Mouse (Mus musculus) heart, postnatal 0 days (tissue): ENCODE measurements at regions not wholly inside any gene's neighbourhood (a gene's known extent, or its start where the extent isn't known, plus 50 kb on each side); places are given as distances from the start of the nearest gene placed in this dataset.

Experiments
- ATAC-seq: fragments of 200-750 bp; cut with Nextera tagmentation; 2 replicates; pipeline ENCODE4 v1.8.0; 2017; ENCODE audit warnings: low read depth, moderate number of reproducible peaks, moderate library complexity; ENCODE audit not compliant: insufficient read depth
- DNase-seq: peaks from one replicate; pipeline ENCODE4 v3.0.0-alpha.2; 2016; ENCODE audit warnings: low spot score
- H3K27ac ChIP-seq: fragments of 300-500 bp; sonication (generic); 2 replicates; pipeline ENCODE4 v1.5.1; 2014; ENCODE audit warnings: low read depth, mild to moderate bottlenecking
- H3K27me3 ChIP-seq: fragments of 300-500 bp; sonication (generic); 2 replicates; pipeline ENCODE4 v1.6.1; 2014; ENCODE audit warnings: low read length, mixed read lengths; ENCODE audit not compliant: control insufficient read depth, insufficient read depth
- H3K36me3 ChIP-seq: fragments of 300-500 bp; sonication (generic); replicated peaks from 2 replicates; pipeline ENCODE4 v1.6.1; 2014; ENCODE audit warnings: low read length, mixed read lengths; ENCODE audit not compliant: control insufficient read depth, insufficient read depth
- H3K4me1 ChIP-seq: fragments of 300-500 bp; sonication (generic); 2 replicates; pipeline ENCODE4 v1.6.1; 2014; ENCODE audit warnings: antibody characterized with exemption; ENCODE audit not compliant: control insufficient read depth, insufficient read depth
- H3K4me2 ChIP-seq: fragments of 300-500 bp; sonication (generic); 2 replicates; pipeline ENCODE4 v1.6.1; 2014; ENCODE audit warnings: low read depth, mild to moderate bottlenecking, low read length, moderate library complexity
- H3K4me3 ChIP-seq: fragments of 300-500 bp; sonication (generic); 2 replicates; pipeline ENCODE4 v1.5.1; 2014; ENCODE audit warnings: low read depth, low read length
- H3K9ac ChIP-seq: fragments of 300-500 bp; sonication (generic); replicated peaks from 2 replicates; pipeline ENCODE4 v1.6.1; 2014; ENCODE audit warnings: low read depth, low read length, mixed read lengths
- H3K9me3 ChIP-seq: fragments of 300-500 bp; sonication (generic); replicated peaks from 2 replicates; pipeline ENCODE4 v1.6.1; 2016; ENCODE audit warnings: low read length; ENCODE audit not compliant: control insufficient read depth
- CTCF ChIP-seq: IDR thresholded peaks from 2 replicates; pipeline ENCODE4 v1.5.1; 2016; ENCODE audit warnings: antibody characterized with exemption, control low read depth, low read depth
- EP300 ChIP-seq: IDR thresholded peaks from 2 replicates; pipeline ENCODE4 v1.6.1; 2016; ENCODE audit warnings: antibody characterized with exemption, low read depth
- WGBS: fragments of 180-500 bp; shearing (Covaris S2); extraction: QIAGEN DNeasy Blood & Tissue Kit; methylation state at CpG from one replicate; pipeline ENCODE4 v1.1.7; 2014; 5-methylcytosine and 5-hydroxymethylcytosine counted together

DNA sequence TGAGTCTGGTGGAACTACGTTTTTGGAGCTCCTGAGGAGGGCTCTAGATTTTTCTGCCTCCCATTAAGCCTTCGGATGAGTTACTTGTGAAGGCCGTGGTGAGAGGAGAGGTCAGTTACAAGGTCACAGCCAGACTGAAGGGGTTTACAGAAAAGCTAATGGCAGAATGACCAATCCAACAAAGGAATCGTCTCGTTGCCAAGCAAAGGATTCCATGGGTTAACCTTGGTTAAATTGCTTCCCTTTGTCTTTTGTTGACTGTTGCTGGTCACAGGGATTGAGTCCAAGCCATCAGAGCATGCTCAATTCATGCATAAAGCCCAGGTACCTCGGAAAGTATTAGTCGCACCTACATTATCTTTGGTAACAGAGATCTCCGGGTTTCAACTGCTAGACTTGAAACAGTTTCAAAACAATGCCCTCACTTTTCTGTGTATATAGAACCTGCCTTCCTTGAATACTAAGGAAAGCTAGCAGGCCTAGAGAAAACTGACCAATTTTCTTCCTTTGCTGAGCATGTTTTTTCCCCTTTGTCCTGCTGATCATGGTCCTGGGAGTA is 100.3 kb downstream of the Etaa1 start:
- ATAC-seq (no peak), DNase-seq (no peak)
- H3K9ac ChIP-seq = no peak overlapping the region
- 84% methylated on average over 8 of the region's 8 CpGs for WGBS
- no peaks in the 10 kb centered on the region for H3K36me3 ChIP-seq
- H3K4me1 ChIP-seq = no peaks in the 10 kb centered on the region
- no peak overlapping the region for H3K4me3 ChIP-seq
- no peaks in the 10 kb centered on the region for H3K27me3 ChIP-seq
- no peaks in the 10 kb centered on the region for H3K9me3 ChIP-seq
- H3K4me2 ChIP-seq = no peak overlapping the region
- TF ChIP-seq CTCF (no peak), EP300 (no peak)
- H3K27ac ChIP-seq = no peak overlapping the region

DNA sequence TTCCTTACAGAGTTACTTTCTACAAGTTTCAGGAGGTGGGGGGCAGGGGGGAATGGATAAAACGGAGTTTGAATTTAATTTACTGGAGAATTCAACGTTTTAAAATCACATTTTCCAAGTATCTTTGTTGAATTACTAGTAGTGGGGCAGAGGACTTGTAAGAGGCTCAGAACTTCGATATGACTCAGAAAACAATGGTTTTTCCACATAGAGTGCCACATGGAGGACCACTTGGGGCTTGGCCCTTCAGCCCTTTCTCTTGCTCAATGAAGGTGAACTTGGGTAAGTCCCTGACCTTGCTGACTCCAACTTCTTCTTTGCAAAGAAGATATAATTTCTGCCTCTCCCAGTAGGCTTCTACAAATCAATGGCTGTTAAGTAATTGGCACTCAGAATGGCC is 99.8 kb downstream of the Etaa1 start:
- H3K4me2 ChIP-seq = no peak overlapping the region
- H3K4me3 ChIP-seq = no peak overlapping the region
- H3K9me3 ChIP-seq = no peaks in the 10 kb centered on the region
- H3K27ac ChIP-seq = no peak overlapping the region
- DNase-seq (no peak), ATAC-seq (no peak)
- no peaks in the 10 kb centered on the region for H3K36me3 ChIP-seq
- H3K4me1 ChIP-seq = no peaks in the 10 kb centered on the region
- TF ChIP-seq EP300 = no peak
- no peak for TF ChIP-seq CTCF
- WGBS = 77% methylated on average over 3 of the region's 3 CpGs
- H3K9ac ChIP-seq = no peak overlapping the region
- no peaks in the 10 kb centered on the region for H3K27me3 ChIP-seq

DNA sequence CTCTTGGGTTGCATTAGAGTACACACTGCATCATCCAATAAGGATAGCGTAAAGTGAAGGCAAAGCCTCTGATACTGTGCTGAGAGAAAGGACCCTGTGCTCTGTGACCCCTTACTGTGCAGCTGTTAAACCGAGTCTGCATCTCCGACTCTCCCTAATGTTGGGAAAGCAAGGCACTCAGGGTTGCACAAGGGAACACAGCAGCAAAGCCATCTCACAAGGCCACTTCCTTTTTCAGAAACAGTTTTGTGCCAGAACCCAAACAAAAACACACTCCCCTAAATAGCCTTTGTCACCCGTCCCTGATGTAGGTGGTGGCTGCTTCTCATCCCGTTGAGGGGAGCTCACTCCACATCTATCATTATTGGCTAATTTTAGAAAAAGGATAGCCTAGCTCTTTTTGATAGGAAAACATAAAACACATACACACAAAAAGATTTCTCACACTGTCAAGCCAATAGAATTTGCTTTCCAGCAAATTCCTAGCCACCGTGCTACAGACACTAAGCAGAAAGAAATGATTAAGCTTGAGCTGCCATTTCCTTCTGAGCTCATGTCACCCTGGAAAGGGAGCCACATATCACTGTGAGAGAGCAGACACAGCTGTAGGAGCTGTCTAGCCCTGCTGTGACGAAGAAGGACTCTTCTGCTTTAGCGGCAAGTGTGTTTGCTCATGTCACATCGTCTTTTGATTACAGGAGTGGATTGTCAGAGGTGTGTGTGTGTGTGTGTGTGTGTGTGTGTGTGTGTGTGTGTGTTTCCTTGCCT is 94.1 kb downstream of the Etaa1 start:
- 0 out of 2 replicates have a peak overlapping the region, but pooled peaks have one; percentile 4 for H3K4me2 ChIP-seq
- TF ChIP-seq EP300 (no peak), CTCF (no peak)

DNA sequence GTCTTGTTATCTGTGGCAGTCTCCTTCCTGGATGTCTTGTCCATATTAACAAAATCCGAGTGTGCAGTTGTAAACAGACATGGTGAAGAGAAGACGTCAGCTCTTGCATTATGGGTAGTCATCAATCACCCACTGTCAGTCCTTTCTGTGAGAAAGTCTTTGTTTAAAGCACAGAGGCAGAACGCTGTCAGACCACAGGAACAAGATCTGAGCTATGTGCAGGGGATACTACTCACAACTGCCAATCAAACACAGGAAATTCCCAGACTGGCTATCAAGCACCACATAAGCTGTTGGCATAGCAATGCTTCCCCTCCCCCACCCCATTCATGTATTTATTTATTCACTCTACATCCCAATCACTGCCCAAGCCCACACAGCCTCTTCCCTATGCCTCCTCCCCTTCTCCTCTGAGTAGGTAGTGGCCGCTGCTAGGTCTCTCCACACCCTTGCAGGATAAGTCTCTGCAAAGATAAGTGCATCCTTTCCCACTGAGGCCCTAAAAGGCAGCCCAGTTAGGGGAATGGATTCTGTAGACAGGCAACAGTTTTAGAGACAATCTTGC is 88.8 kb downstream of the Etaa1 start:
- H3K4me2 ChIP-seq = no peak overlapping the region
- no peaks in the 10 kb centered on the region for H3K36me3 ChIP-seq
- ATAC-seq (no peak), DNase-seq (no peak)
- no peaks in the 10 kb centered on the region; the same call in 1 of the 2 replicates for H3K4me1 ChIP-seq
- no peak overlapping the region for H3K27ac ChIP-seq
- H3K9me3 ChIP-seq = no peaks in the 10 kb centered on the region
- WGBS = 20% methylated on average over 4 of the region's 4 CpGs
- TF ChIP-seq EP300 (no peak), CTCF (no peak)
- H3K4me3 ChIP-seq = no peak overlapping the region
- no peaks in the 10 kb centered on the region for H3K27me3 ChIP-seq
- H3K9ac ChIP-seq = no peak overlapping the region

More for the DNA sequence above, 94.1 kb downstream of the Etaa1 start:
- no peaks in the 10 kb centered on the region for H3K9me3 ChIP-seq
- no peaks in the 10 kb centered on the region for H3K4me1 ChIP-seq
- ATAC-seq = no peak
- H3K4me3 ChIP-seq = no peak overlapping the region
- DNase-seq = peak; percentile 16
- no peaks in the 10 kb centered on the region for H3K36me3 ChIP-seq
- 18% methylated on average over 9 of the region's 9 CpGs for WGBS
- H3K9ac ChIP-seq = no peak overlapping the region
- H3K27me3 ChIP-seq = no peaks in the 10 kb centered on the region
- peak overlapping the region; percentile 34; the same call in 1 of the 2 replicates for H3K27ac ChIP-seq

DNA sequence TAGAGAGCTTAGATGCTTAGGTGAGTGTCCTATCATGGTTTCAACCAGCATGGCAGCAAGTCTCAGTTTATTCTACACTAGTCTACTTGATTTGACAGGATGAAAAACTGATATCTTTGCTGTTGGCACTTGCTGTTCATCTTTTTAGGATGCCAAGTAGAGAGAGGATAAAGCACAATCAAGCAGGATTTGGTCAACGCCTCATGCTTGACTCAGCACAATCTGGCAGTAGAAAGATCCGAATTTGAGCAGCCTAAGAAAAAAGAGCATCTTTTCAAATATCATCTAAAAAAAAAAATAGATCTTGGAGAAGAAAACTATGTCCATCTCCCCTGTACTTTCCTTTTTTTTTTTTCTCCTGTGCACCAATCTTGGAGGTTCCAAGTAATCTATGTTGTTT is 83.0 kb downstream of the Etaa1 start:
- no peak overlapping the region for H3K9ac ChIP-seq
- WGBS = 75% methylated on average over 2 of the region's 2 CpGs
- no peaks in the 10 kb centered on the region for H3K36me3 ChIP-seq
- H3K4me2 ChIP-seq = no peak overlapping the region
- TF ChIP-seq EP300 (no peak), CTCF (no peak)
- ATAC-seq (no peak), DNase-seq (no peak)
- H3K4me1 ChIP-seq = no peaks in the 10 kb centered on the region
- no peak overlapping the region for H3K27ac ChIP-seq
- H3K9me3 ChIP-seq = no peaks in the 10 kb centered on the region
- H3K27me3 ChIP-seq = no peaks in the 10 kb centered on the region
- H3K4me3 ChIP-seq = no peak overlapping the region
